8 mouse cellular contexts compared by ENCODE assay signal in the genomic region with DNA sequence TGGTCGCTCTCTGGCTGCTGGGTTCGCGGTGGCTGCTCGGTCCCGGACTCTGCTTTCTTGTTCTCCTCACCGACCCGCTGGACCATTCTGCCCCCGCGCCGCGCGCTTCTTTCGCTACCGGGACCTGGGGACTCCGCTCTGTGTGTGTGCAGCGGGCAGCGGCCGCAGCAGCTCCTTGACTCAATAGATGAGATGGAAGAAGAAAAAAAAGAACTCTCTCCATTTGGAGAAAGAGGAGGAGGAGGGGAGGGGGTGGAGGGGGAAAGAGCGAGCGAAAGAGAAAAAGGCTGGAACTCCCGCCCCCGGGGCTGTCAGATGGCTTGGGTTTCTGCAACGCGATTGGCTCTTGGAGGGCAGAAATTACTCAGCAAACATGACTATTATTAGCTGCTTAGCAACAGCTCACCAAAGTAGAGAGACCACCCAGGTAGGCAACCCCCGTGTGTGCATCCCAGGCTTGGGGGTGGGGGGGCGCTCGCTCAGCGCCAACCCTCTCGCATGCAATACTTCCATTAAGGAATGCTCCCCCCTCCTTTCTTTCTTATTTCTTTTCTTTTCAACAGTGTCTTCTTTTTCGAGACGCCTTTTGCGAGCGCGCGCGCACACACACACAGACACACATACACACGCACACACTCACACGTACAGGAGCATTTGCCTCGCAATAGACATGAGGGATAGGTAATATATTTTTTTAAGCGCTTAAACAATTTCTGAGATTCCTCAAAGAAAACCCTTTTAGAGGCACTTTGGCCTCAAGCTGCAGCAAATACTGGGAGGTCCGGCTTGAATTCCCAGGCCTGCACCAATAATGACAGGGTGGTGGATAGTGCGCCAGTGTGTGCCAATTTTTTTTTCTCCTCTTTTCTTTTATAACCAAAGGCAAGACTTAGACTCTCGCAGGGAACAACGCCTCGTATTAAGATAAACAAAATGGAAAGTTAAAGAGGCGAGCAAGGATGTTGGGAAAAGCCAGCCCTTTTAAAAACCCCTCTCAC. TPM values are rescaled to one million over a fixed set of nuclear protein-coding genes. Genes with fewer than 3 reads are reported as not detected.
DNase-seq lines count a peak whose midpoint lies in the region; ATAC-seq lines count a peak whose summit lies in the region.

No protein-coding gene starts in this region.

- no peaks in the 10 kb centered on the region for H3K9me3 ChIP-seq in hindbrain, embryonic 11.5 days (ENCODE audit: control insufficient read depth, low read length)

- peaks cover 25% of the 10 kb centered on the region for H3K27me3 ChIP-seq in hindbrain, embryonic 11.5 days (ENCODE audit: control insufficient read depth, insufficient read depth, low read length)

- 1% methylated on average over 46 of the region's 46 CpGs for WGBS in hindbrain, embryonic 11.5 days

- H3K27ac ChIP-seq in hindbrain, embryonic 11.5 days (ENCODE audit: low read depth, low read length) = peak overlapping the region; percentile 99

- peak; percentile 91 for DNase-seq in MN1 (ENCODE audit: low spot score)
- DNase-seq in cerebellum, adult 8-10 months = peak; percentile 83
- peak; percentile 97 for DNase-seq in forelimb bud, embryonic 11.5 days (ENCODE audit: low read depth, low spot score)
- DNase-seq in hindbrain, embryonic 11.5 days (ENCODE audit: low spot score) = peak; percentile 93
- DNase-seq in layer of hippocampus, postnatal 25 days (ENCODE audit: extremely low spot score in 1 of 2, low spot score in 1 of 2) = peak; percentile 68 to 72
- peak; percentile 81 for DNase-seq in lung, postnatal 14 days
- DNase-seq in retina, postnatal 1 day = peak; percentile 98
- DNase-seq in thymus, postnatal 4 days = peak; percentile 69

- H3K4me2 ChIP-seq in hindbrain, embryonic 11.5 days (replicated peaks; ENCODE audit: low read depth, low read length) = peak overlapping the region; percentile 97

- H3K4me3 ChIP-seq in hindbrain, embryonic 11.5 days (ENCODE audit: low read depth, low read length) = peak overlapping the region; percentile 97

- ATAC-seq in hindbrain, embryonic 11.5 days (ENCODE audit: low FRiP score) = peak; percentile 72

- H3K36me3 ChIP-seq in hindbrain, embryonic 11.5 days (ENCODE audit: control insufficient read depth, insufficient read depth, low read length) = no peaks in the 10 kb centered on the region

- H3K4me1 ChIP-seq in hindbrain, embryonic 11.5 days (replicated peaks; ENCODE audit: control insufficient read depth, insufficient read depth, low read length) = peaks cover 5% of the 10 kb centered on the region

- H3K9ac ChIP-seq in hindbrain, embryonic 11.5 days (ENCODE audit: low read depth, low read length) = peak overlapping the region; percentile 98

RNA-seq across cellular contexts. Expression of gene Ptch1, which starts 7.1 kb away (rescaled TPM):
- polyA plus RNA-seq in hindbrain, embryonic 11.5 days (2014; fragmentation: Nextera tagmentation; extraction: Ambion mirVana) = 19.5 and 28.4 TPM in 2 replicates
- 10 to 100 TPM; 39.9 to 47.9 TPM for total RNA-seq in layer of hippocampus, postnatal 25 days (2021)

Comparison
In these comparisons a context has a peak if more than half of its experiments do, and no peak if none do; other contexts are left out.
1. Peak in every context shown above with its lines: DNase-seq, ATAC-seq, H3K4me3 ChIP-seq and H3K27ac ChIP-seq.